Mouse (Mus musculus): ENCODE measurements around the gene Lypd6b. TPM values are rescaled to one million over a fixed set of nuclear protein-coding genes. Genes with fewer than 3 reads are reported as not detected.

Lypd6b gene
- polyA plus RNA-seq, 1 experiment, result 6.8 TPM

DNA sequence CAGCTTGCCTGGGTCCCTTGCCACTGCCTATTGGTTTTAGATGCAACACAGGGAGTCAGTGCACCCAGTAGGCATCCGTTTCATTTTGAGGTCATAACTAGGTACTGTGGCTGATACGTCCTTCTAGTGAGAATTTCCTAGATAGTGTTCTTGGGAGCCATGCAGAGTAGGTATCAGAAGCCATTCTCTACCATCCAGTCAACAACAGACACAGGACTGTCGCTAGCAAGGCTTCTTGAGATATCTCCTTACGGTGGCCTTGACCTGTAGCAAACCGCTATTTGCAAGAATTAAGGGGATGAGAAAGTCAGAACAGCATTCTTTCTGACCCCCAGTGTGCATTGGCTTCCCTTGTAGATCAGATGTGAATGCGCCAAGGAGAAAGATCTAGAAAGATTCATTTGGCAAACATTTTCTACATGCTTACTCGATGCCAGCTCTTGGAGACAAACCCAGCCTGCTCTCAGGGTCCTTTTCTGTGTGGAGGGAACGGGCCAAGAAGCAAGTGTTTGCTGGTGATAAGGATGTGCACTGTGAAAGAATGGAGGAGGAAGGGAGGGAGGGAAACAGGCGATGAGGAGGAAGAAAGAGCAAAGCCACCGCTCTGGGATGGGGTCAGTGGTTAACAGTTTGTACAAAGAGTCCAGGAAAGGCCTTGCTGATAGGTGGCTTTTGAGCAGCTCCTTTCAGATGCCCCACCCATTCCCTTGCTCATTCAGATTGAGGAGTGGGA is 82.5 kb downstream of the Lypd6b start:
- DNase-seq (ENCODE audit: low spot score), result no peak

DNA sequence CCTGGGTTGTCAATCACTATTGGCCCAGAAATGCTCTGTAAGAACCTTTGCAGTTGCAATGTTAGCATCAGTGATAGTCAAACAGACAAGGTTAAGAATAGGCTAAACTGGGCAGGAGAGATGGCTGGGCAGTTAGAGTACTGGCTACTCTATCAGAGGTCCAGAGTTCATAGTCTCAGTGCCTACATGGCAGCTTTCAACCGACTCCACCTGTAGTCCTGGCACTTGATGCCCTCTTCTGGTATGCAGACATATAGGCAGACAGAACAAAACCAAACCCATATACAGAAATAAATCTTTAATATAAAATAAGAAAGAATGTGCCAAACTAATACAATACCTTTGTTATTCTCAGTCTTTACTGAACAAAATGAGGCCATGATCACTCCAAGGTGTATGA is 83.5 kb downstream of the Lypd6b start:
- DNase-seq (ENCODE audit: low spot score), result no peak

GRCm38 (mm10) chr2:49880507-49880906 is 93.0 kb downstream of the Lypd6b start:
- DNase-seq (ENCODE audit: low spot score), result no peak

DNA sequence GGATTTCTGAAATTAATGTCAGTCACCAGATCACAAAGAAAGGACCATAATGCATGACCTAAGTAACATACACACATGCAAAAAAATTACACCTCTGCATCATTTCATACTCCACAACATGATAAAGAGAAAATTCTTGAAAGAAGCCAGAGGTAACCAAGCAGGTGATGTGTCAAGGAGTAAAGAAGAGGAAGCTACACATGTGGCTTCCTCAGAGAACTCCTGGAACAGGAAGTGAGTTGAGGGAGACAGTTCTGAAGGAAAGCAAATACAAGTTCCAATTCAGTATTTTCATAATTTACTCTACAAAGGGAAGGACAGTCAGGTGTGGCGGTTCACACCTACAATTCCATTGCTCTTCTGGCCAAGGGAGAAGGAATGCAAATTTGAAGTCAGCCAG is 93.5 kb downstream of the Lypd6b start:
- no peak for DNase-seq (ENCODE audit: low spot score)

- DNase-seq (ENCODE audit: low spot score), result no peak
Measured at GRCm38 (mm10) chr2:49882461-49882860, 95.0 kb downstream of the Lypd6b start.

DNA sequence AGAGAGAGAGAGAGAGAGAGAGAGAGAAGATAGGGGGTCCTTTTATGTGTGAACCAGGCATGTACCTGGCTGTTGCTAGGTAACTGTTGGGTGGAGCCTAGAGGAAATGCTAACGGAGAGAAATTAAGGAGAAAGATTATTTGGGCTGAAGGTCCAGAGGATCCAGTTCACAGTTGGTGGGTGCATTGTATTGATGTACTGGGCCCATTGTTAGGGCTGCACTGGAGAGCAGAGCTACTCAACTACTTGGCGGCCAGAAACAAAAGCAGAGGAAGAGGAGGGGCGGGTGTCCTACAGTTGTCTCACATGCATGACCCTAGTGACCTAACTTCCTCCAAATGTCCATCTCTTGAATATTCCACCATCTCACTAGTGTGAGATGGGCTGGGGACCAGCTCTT is 96.5 kb downstream of the Lypd6b start:
- DNase-seq (ENCODE audit: low spot score), result no peak

- DNase-seq (ENCODE audit: low spot score), result no peak
Measured at GRCm38 (mm10) chr2:49886209-49886608, 98.7 kb downstream of the Lypd6b start.

GRCm38 (mm10) chr2:49888346-49888745 is 100.9 kb downstream of the Lypd6b start:
- no peak for DNase-seq (ENCODE audit: low spot score)

DNA sequence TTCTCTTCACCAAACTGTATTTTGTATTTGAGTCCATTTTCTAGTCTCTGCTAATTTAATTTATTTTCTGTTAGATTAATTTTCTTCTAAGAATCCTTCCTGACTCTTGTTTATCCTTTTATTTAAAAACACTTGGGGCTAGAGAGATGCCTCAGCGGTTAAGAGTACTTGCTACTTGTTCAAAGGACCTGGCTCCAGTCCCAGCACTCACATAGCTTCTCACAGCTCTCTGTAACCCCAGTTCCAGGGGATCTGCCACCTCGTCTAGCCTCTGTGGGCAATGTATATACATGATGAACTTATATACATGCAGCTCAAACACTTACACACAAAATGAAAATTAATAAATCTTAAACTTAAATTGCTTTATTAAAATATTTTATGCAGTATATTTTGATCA is 103.2 kb downstream of the Lypd6b start:
- no peak for DNase-seq (ENCODE audit: low spot score)

DNA sequence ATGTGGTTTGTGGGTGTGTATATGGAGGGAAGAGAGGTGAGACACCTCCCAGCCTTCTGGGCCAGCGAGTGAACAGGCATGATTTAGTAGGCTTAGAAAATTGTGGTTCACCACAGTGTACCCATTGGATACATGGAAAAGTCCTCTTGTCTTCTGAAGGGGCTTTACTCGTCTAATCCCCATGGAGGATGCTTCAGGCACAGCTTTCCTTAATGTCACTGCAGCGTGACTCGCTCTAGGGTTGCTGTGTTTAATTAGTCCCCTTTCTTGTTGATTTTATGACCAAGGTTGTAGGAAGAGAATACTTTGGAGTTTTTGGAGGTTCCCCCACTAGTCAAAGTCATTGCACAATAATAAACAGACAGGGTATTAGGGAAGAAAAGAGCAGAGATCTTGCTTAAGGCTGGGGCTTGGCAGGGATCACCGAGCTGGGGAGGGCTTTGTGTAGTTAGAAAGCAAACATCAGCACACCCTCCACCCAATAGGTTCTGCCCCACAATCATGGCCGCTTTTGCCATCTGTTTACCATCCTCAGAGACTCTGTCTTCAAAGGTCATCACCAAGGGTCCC is 122.4 kb downstream of the Lypd6b start:
- DNase-seq (ENCODE audit: low spot score), result no peak

GRCm38 (mm10) chr2:49911296-49912034 is 124.0 kb downstream of the Lypd6b start:
- DNase-seq (ENCODE audit: low spot score), result no peak

DNA sequence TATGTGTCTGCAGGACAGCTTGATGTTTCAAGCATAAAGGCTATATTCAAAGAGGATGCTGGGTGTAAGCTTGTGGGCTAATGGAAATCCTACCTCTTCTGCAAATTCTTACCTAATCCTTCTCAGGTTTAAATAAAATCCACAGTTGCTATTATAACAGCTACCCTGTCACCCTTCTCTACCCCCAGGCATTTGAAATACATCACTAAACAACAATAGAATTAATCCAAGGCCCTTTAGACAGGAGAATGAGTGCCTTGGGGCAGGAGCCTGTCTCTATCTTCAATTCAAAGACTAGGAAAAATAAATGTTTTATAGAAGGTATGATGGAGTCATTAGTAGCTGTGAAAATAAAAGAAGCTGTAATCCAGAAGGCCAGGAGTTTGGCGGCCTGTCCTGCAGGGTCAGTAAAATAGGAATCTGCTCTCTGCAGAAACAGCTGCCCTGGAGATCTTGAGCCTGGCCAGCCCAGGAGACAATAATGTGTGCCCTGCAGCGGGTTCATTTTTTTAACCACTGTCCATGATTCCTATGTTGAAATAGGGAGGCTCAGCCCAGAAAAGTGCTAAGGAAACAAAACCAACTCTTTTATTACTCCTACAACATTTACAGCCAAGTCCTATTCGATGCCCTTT is 124.9 kb downstream of the Lypd6b start:
- DNase-seq (ENCODE audit: low spot score), result no peak

DNA sequence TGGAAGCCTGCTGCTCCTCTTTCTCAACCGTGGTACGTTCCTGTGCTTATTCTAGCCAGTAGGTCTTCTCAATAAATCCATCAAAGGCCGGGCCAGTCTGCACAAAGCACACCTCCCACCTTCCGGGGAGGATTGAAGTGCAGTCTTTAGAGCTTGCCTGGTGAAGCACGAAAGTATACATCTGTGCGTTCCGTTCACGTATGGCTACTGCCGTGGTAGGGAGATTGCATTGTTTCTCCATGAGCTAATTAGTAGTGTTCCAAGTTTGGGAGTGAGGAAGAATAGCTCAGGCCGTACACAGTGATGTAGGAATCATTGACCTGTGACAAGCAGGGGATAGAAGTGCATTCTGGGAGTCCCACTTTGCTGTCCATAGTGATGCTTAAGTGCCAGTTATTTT is 130.0 kb downstream of the Lypd6b start:
- DNase-seq (ENCODE audit: low spot score), result no peak

- no peak for DNase-seq (ENCODE audit: low spot score)
Measured at GRCm38 (mm10) chr2:49918132-49918531, 130.6 kb downstream of the Lypd6b start.

DNA sequence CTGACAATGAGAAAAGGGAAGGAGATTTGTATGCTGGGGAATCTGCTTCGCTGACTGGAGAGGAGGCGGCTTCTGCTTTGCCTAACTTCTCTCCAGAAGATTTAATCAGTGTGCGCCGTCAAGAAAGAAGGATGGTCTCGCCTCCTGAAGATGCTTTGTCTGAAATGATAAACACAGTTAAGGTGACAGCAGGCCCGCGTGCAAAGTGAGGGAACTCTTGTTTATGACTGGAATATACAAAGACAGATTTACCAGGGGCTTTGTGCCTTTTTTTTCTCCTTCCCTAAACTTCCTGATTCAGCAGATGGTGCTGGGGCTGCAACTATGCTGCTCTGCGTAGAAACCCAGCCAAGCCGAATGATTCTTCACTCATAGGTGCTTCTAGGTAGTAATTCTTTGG is 131.2 kb downstream of the Lypd6b start:
- no peak for DNase-seq (ENCODE audit: low spot score)

DNA sequence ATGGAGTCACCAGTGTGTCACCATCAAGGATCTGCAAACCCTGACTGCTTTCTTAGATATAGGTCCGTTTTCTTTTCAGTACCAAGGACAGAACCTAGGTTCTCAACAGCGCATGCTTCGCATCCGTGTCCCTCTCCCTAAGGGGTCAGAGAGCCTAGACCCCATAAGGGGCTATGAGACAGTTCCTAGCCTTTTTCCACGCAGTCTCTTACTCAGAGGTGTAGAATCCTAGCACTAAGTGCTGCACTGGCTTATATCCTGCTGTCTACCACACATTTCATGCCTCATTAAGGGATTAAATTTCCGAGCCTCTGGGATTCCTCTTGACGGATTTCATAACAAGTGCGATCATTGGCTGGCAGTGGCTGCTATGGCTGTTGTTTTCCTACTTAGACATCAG is 134.5 kb downstream of the Lypd6b start:
- no peak for DNase-seq (ENCODE audit: low spot score)

- DNase-seq (ENCODE audit: low spot score), result no peak
Measured at GRCm38 (mm10) chr2:49922810-49923209, 135.3 kb downstream of the Lypd6b start.

GRCm38 (mm10) chr2:49926186-49926585 is 138.7 kb downstream of the Lypd6b start:
- no peak for DNase-seq (ENCODE audit: low spot score)

- no peak for DNase-seq (ENCODE audit: low spot score)
Measured at GRCm38 (mm10) chr2:49927362-49927761, 139.9 kb downstream of the Lypd6b start.

DNA sequence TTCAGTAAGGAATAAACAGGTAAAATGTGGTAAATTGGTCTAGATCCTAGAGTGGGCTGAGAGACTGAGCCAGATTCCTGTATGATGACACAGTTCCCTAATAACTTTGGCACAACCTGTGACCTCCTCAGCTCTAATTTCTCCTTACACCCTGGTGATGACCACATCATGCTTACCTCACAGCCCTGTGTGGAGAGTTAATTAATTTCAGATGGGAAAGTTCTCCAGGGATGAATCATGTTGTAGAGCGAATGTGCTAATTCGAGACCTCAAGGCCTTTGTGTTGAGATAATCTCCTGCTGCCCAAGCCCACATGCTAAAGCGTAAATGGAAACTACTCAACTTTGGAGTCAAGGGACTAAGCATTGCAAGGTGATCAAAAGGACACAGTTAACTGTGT is 142.4 kb downstream of the Lypd6b start:
- no peak for DNase-seq (ENCODE audit: low spot score)

DNA sequence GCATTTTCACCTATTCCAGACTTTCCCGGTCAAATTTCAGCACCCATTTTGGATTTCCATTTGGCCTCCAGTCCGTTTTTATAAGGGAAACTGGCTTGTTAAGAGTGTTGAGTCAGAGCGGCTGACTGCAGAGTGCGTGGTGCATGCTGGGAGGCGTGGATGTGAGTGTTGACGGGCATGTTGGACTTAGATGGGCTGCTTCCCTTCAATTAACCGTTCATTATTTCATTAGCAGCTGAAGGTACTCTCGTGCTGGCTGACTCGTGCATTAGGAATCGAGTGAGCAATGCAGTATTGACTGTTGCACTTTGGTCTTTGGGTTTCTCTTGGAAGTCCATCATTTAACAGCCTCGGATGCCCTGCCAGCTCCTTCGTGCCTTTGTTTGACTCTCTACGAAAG is 150.1 kb downstream of the Lypd6b start:
- DNase-seq (ENCODE audit: low spot score), result no peak

DNA sequence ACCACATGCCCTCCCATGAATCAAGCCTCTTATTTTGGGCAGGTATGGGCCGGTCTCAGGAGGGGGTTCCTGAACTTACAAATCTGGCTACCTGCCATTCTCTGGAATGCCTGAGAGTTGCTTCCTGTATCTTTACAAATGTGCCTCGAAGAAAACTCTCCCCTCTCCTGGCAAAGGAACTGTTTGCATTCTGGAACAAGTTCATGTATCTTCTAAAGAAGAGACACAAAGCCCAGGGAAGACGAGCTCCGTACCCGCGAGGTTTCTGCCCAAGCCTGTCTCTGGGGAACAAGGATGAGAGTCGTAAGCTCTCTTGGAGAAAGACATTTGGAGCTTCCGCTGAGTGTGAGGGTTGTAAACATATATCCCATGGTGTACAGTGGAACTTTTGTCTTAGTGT is 150.8 kb downstream of the Lypd6b start:
- DNase-seq (ENCODE audit: low spot score), result no peak

DNA sequence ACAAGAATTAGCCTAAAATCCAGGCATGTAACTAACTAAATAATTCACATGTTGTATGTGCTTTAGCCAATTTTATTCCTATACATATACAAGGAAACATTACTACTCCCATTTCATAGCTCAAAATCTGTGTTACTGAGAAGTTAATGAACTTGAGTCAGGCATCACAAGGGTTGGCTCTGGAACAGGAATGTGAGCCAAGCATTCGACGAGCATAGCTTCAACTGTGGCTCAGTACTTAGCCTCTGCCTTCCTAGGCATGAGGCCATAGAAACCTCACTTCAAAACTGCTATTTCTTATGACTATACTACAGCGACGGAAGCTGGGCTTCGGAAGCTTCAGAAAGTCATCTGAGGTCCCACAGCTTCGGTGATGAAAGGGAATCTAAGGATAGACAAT is 152.9 kb downstream of the Lypd6b start:
- DNase-seq (ENCODE audit: low spot score), result no peak

All from urinary bladder, adult 2 months (tissue).